Mouse (Mus musculus) CD4-positive, CD25-positive, alpha-beta regulatory T cell, adult 9 weeks (primary cell): ENCODE measurements around the gene Arf6. TPM values are rescaled to one million over a fixed set of nuclear protein-coding genes. Genes with fewer than 3 reads are reported as not detected.

Source experiments
- polyA plus RNA-seq: library from polyadenylated mRNA; unstranded; fragments of 100-300 nt; shearing (Covaris generic); gene quantifications from one replicate; pipeline ENCODE4 v1.2.1, GENCODE M21; 2017

The Arf6 gene
- polyA plus RNA-seq = 13.5 TPM

GRCm38 (mm10) chr12:69371854-69372671 lies at the start of gene Arf6, which contains the start of gene Gm9887:
Gene Arf6, plus strand, starts transcription at chr12:69372150.
Gene Gm9887, minus strand, starts transcription at chr12:69372458.

DNA sequence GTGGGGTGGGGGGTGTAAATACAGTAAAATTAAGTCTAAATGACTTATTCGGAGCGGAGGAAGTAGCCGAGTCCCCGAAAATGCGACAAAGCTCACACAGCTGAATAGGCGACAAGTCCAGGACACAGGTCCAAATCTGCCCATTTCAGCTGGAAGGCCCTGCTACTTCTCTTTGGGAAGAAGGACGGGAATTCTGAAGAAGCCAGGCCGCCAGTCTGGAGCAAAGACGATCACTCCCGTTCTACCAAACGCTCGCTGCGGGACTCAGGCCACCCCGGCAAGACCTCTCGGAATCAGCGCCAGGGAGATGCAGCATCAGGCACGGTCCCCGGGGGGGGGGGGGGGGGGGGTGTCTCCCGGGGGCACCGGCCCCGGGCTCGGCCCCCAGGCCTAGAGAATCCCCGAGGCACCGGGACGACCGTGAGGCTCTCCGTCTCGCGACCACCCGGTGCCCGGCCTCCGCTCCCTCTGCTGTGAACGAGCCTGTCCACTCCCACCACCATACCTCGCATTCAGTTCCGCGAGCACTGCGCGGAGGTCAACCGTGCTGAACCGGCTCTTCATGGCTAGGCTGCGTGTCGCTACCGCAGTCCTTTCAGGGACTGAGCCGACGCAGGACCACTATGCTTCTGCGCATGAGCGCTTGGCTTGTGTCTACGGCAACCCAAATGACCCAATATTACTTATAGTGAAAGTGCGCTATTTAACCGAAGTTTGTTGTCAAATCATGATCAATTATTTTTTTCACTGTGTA lies 15.2 kb upstream of the Arf6 start, which contains the start of gene Nemf:
TSS of gene Nemf (minus strand) at position 620 of the 754 bp plus-strand sequence.

Other genes starting within 250 kb of the Arf6 start
- 2,794 TPM for gene Rps29, start 213.0 kb upstream of the Arf6 start, polyA plus RNA-seq
- gene Lrr1, start 203.3 kb upstream of the Arf6 start, polyA plus RNA-seq = 1.2 TPM
- 505 TPM for gene Rpl36al, start 188.1 kb upstream of the Arf6 start, polyA plus RNA-seq
- gene Mgat2, start 188.0 kb upstream of the Arf6 start, polyA plus RNA-seq = 10.8 TPM
- 23.6 TPM for gene Gm49383, start 175.0 kb upstream of the Arf6 start, polyA plus RNA-seq
- 7.3 TPM for gene Dnaaf2, start 173.7 kb upstream of the Arf6 start, polyA plus RNA-seq
- gene Gm49384, start 167.9 kb upstream of the Arf6 start, polyA plus RNA-seq = 25.9 TPM
- gene Pole2, start 144.0 kb upstream of the Arf6 start, polyA plus RNA-seq = 9.6 TPM
- 26.4 TPM for gene Klhdc1, start 131.0 kb upstream of the Arf6 start, polyA plus RNA-seq
- gene Klhdc2, start 75.5 kb upstream of the Arf6 start, polyA plus RNA-seq = 15.9 TPM
- gene Nemf, start 15.0 kb upstream of the Arf6 start, polyA plus RNA-seq = 151 TPM
- gene Gm9887, start 308 bp downstream of the Arf6 start, polyA plus RNA-seq = not detected
- 3.6 TPM for gene Vcpkmt, start 210.9 kb downstream of the Arf6 start, polyA plus RNA-seq